8 mouse cellular contexts compared by ENCODE assay signal in the genomic region with DNA sequence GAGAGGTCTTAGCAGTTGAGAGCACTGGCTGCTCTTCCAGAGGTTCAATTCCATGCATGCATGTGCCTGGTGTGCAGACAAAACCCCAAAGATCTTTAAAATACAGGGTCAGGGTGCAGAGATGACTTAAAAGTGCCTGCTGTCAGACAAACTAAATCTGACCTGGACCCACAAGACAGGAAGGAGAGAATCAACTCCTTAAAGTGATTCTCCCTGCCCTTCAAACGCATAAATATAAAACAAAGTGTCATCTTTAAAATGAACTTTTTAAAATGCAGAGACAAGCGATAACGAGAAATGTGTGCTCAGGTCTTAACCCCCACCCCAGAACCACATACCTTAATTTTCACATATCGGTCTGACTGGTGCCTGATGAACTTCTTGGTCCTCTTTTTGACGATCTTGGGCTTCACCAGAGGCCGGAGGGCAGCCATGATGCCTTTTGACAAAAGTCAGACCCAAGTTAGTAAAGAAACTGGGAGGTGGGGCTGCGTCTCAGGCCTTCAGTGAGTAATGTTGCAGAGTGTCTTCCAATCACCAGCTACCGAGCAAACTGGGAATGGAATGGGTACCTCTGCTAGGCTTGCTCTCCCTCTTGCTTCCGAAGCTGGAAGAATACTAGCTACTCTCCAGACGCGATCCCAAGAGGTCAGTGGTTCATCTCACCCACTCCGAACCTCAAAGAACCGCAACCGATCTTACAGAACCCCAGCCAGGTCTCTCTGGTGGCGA. TPM values are rescaled to one million over a fixed set of nuclear protein-coding genes. Genes with fewer than 3 reads are reported as not detected.
DNase-seq lines count a peak whose midpoint lies in the region; ATAC-seq and TF ChIP-seq lines count a peak whose summit lies in the region.

No protein-coding gene starts in this region.

- ATAC-seq in heart, postnatal 0 days (ENCODE audit: insufficient read depth, low read depth) = no peak
- no peak for ATAC-seq in forebrain, embryonic 16.5 days

- peak overlapping the region; percentile 89 for H3K4me3 ChIP-seq in heart, postnatal 0 days (ENCODE audit: low read depth, low read length)
- peak overlapping the region; percentile 92 for H3K4me3 ChIP-seq in forebrain, embryonic 16.5 days (replicated peaks; ENCODE audit: low read length)
- peak overlapping the region; percentile 98 for H3K4me3 ChIP-seq in midbrain, embryonic 10.5 days

- no peak for TF ChIP-seq EP300 in heart, postnatal 0 days (IDR thresholded peaks at IDR 0.05; ENCODE audit: low read depth)

- H3K36me3 ChIP-seq in heart, postnatal 0 days (replicated peaks; ENCODE audit: control insufficient read depth, insufficient read depth, low read length) = peaks cover 41% of the 10 kb centered on the region
- peaks cover 15% of the 10 kb centered on the region for H3K36me3 ChIP-seq in forebrain, embryonic 16.5 days (ENCODE audit: control insufficient read depth, insufficient read depth)
- peaks cover 52% of the 10 kb centered on the region for H3K36me3 ChIP-seq in midbrain, embryonic 10.5 days

- WGBS in heart, postnatal 0 days = 2% methylated on average over 15 of the region's 15 CpGs
- 4% methylated on average over 15 of the region's 15 CpGs for WGBS in forebrain, embryonic 16.5 days
- 5% methylated on average over 15 of the region's 15 CpGs for WGBS in midbrain, embryonic 10.5 days

- no peaks in the 10 kb centered on the region for H3K27me3 ChIP-seq in heart, postnatal 0 days (ENCODE audit: control insufficient read depth, insufficient read depth, low read length)
- H3K27me3 ChIP-seq in forebrain, embryonic 16.5 days (replicated peaks; ENCODE audit: control insufficient read depth, insufficient read depth, low read length) = no peaks in the 10 kb centered on the region
- H3K27me3 ChIP-seq in midbrain, embryonic 10.5 days (ENCODE audit: low read depth, poor library complexity, severe bottlenecking) = no peaks in the 10 kb centered on the region

- H3K27ac ChIP-seq in heart, postnatal 0 days (ENCODE audit: low read depth) = peak overlapping the region; percentile 96
- H3K27ac ChIP-seq in forebrain, embryonic 16.5 days (ENCODE audit: low read length) = peak overlapping the region; percentile 97
- peak overlapping the region; percentile 95 for H3K27ac ChIP-seq in midbrain, embryonic 10.5 days (replicated peaks)

- DNase-seq in heart, postnatal 0 days (ENCODE audit: low spot score) = no peak
- no peak for DNase-seq in heart, postnatal 25 days (ENCODE audit: low spot score)
- DNase-seq in Muller cell, postnatal 12 days (ENCODE audit: inconsistent ontology term) = peak; percentile 32
- peak; percentile 25 for DNase-seq in midbrain, embryonic 10.5 days (ENCODE audit: low spot score)
- DNase-seq in urinary bladder, adult 2 months (ENCODE audit: low spot score) = no peak
- no peak for DNase-seq in cerebellum, adult 18-20 months
- DNase-seq in gastrocnemius, postnatal 25 days = no peak

- intact Hi-C loops in heart, postnatal 25 days (cut with DNase I) = no loop called here

- peaks cover 18% of the 10 kb centered on the region for H3K4me1 ChIP-seq in heart, postnatal 0 days (ENCODE audit: control insufficient read depth, insufficient read depth)
- peaks cover 22% of the 10 kb centered on the region for H3K4me1 ChIP-seq in forebrain, embryonic 16.5 days (replicated peaks; ENCODE audit: control insufficient read depth, insufficient read depth, low read length)
- peaks cover 19% of the 10 kb centered on the region for H3K4me1 ChIP-seq in midbrain, embryonic 10.5 days

- TF ChIP-seq CTCF in heart, postnatal 0 days (IDR thresholded peaks at IDR 0.05; ENCODE audit: low read depth) = no peak

- H3K9me3 ChIP-seq in heart, postnatal 0 days (replicated peaks; ENCODE audit: control insufficient read depth, low read length) = no peaks in the 10 kb centered on the region
- H3K9me3 ChIP-seq in forebrain, embryonic 16.5 days (ENCODE audit: control insufficient read depth, low read length) = no peaks in the 10 kb centered on the region
- H3K9me3 ChIP-seq in midbrain, embryonic 10.5 days (replicated peaks) = no peaks in the 10 kb centered on the region

- peak overlapping the region; percentile 97 for H3K9ac ChIP-seq in heart, postnatal 0 days (replicated peaks; ENCODE audit: low read depth, low read length)
- peak overlapping the region; percentile 77 for H3K9ac ChIP-seq in forebrain, embryonic 16.5 days (replicated peaks; ENCODE audit: low read depth, low read length)

- peak overlapping the region; percentile 80 for H3K4me2 ChIP-seq in heart, postnatal 0 days (ENCODE audit: low read depth, low read length)
- H3K4me2 ChIP-seq in forebrain, embryonic 16.5 days (ENCODE audit: low read length) = peak overlapping the region; percentile 84

RNA-seq across cellular contexts. Expression of gene Rpl32, which starts 0.9 kb away (rescaled TPM):
- total RNA-seq in heart, postnatal 0 days (2014; rRNA removed; ENCODE audit: low replicate concordance) = 1,019 and 1,034 TPM in 2 replicates
- polyA plus RNA-seq in heart, postnatal 0 days (2015; fragmentation: Nextera tagmentation; extraction: Ambion mirVana) = 1,074 and 1,115 TPM in 2 replicates
- total RNA-seq in heart, postnatal 25 days (2021) = 100 to 1,000 TPM; 575 to 621 TPM
- polyA plus RNA-seq in forebrain, embryonic 16.5 days (2015; fragmentation: Nextera tagmentation; extraction: Ambion mirVana) = 1,104 and 1,269 TPM in 2 replicates
- 1,558 and 1,869 TPM in 2 replicates for polyA plus RNA-seq in midbrain, embryonic 10.5 days (2016; fragmentation: Nextera tagmentation; extraction: Ambion mirVana)
- 2,458 and 3,073 TPM in 2 replicates for polyA plus RNA-seq in urinary bladder, adult 2 months (2012; rRNA removed)
- total RNA-seq in gastrocnemius, postnatal 25 days (2021) = 100 to 1,000 TPM; 536 to 577 TPM

RNA-seq across cellular contexts. Expression of gene Efcab12, which starts 30.6 kb away (rescaled TPM):
- total RNA-seq in heart, postnatal 0 days (2014; rRNA removed; ENCODE audit: low replicate concordance) = 1.5 TPM in 1 of 2 replicates, not detected in the other
- 0.29 and 0.30 TPM in 2 replicates for polyA plus RNA-seq in heart, postnatal 0 days (2015; fragmentation: Nextera tagmentation; extraction: Ambion mirVana)
- under 1 TPM; 0.39 to 0.49 TPM for total RNA-seq in heart, postnatal 25 days (2021)
- 1.4 and 1.8 TPM in 2 replicates for polyA plus RNA-seq in forebrain, embryonic 16.5 days (2015; fragmentation: Nextera tagmentation; extraction: Ambion mirVana)
- 1.7 and 2.2 TPM in 2 replicates for polyA plus RNA-seq in midbrain, embryonic 10.5 days (2016; fragmentation: Nextera tagmentation; extraction: Ambion mirVana)
- polyA plus RNA-seq in urinary bladder, adult 2 months (2012; rRNA removed) = 0.56 and 0.74 TPM in 2 replicates
- total RNA-seq in gastrocnemius, postnatal 25 days (2021) = under 1 TPM in 1 of 2 experiments, not detected in 1; 0.24 TPM

RNA-seq across cellular contexts. Expression of gene Cand2, which starts 33.3 kb away (rescaled TPM):
- total RNA-seq in heart, postnatal 0 days (2014; rRNA removed; ENCODE audit: low replicate concordance) = 50.9 and 56.5 TPM in 2 replicates
- 29.2 and 30.0 TPM in 2 replicates for polyA plus RNA-seq in heart, postnatal 0 days (2015; fragmentation: Nextera tagmentation; extraction: Ambion mirVana)
- 10 to 100 TPM; 72.5 to 74.4 TPM for total RNA-seq in heart, postnatal 25 days (2021)
- 16.7 and 17.9 TPM in 2 replicates for polyA plus RNA-seq in forebrain, embryonic 16.5 days (2015; fragmentation: Nextera tagmentation; extraction: Ambion mirVana)
- 56.3 and 57.3 TPM in 2 replicates for polyA plus RNA-seq in midbrain, embryonic 10.5 days (2016; fragmentation: Nextera tagmentation; extraction: Ambion mirVana)
- polyA plus RNA-seq in urinary bladder, adult 2 months (2012; rRNA removed) = 6.5 and 7.0 TPM in 2 replicates
- total RNA-seq in gastrocnemius, postnatal 25 days (2021) = 10 to 100 TPM; 61.9 to 64.2 TPM

RNA-seq across cellular contexts. Expression of gene Tmem40, which starts 45.4 kb away (rescaled TPM):
- total RNA-seq in heart, postnatal 0 days (2014; rRNA removed; ENCODE audit: low replicate concordance) = 0.23 and 2.3 TPM in 2 replicates
- polyA plus RNA-seq in heart, postnatal 0 days (2015; fragmentation: Nextera tagmentation; extraction: Ambion mirVana) = 0.26 and 0.40 TPM in 2 replicates
- total RNA-seq in heart, postnatal 25 days (2021) = 1 to 10 TPM in 1 of 2 experiments, not detected in 1; 1.0 TPM
- 0.91 TPM in 1 of 2 replicates, not detected in the other for polyA plus RNA-seq in forebrain, embryonic 16.5 days (2015; fragmentation: Nextera tagmentation; extraction: Ambion mirVana)
- polyA plus RNA-seq in midbrain, embryonic 10.5 days (2016; fragmentation: Nextera tagmentation; extraction: Ambion mirVana) = 1.6 and 1.9 TPM in 2 replicates
- 34.8 and 49.5 TPM in 2 replicates for polyA plus RNA-seq in urinary bladder, adult 2 months (2012; rRNA removed)
- total RNA-seq in gastrocnemius, postnatal 25 days (2021) = under 1 TPM; 0.35 to 0.43 TPM

RNA-seq across cellular contexts. Expression of gene Mbd4, which starts 45.5 kb away (rescaled TPM):
- 1.2 and 1.5 TPM in 2 replicates for total RNA-seq in heart, postnatal 0 days (2014; rRNA removed; ENCODE audit: low replicate concordance)
- polyA plus RNA-seq in heart, postnatal 0 days (2015; fragmentation: Nextera tagmentation; extraction: Ambion mirVana) = 3.4 and 4.8 TPM in 2 replicates
- 1 to 10 TPM in 1 of 2 experiments, under 1 TPM in 1; 0.95 to 1.2 TPM for total RNA-seq in heart, postnatal 25 days (2021)
- 14.4 and 16.9 TPM in 2 replicates for polyA plus RNA-seq in forebrain, embryonic 16.5 days (2015; fragmentation: Nextera tagmentation; extraction: Ambion mirVana)
- 29.6 and 32.3 TPM in 2 replicates for polyA plus RNA-seq in midbrain, embryonic 10.5 days (2016; fragmentation: Nextera tagmentation; extraction: Ambion mirVana)
- polyA plus RNA-seq in urinary bladder, adult 2 months (2012; rRNA removed) = 4.4 and 5.0 TPM in 2 replicates
- total RNA-seq in gastrocnemius, postnatal 25 days (2021) = under 1 TPM; 0.82 to 0.94 TPM

Comparison
In these comparisons a context has a peak if more than half of its experiments do, and no peak if none do; other contexts are left out.
1. DNase-seq: peak in Muller cell, postnatal 12 days (single experiment) and midbrain, embryonic 10.5 days (single experiment); none in heart, postnatal 0 days (single experiment), heart, postnatal 25 days (single experiment), urinary bladder, adult 2 months (single experiment), cerebellum, adult 18-20 months (0 of 2) and gastrocnemius, postnatal 25 days (single experiment).
2. Peak in every context shown above with its lines, with median percentiles within 50 percentile points of each other: H3K27ac ChIP-seq and H3K4me3 ChIP-seq.